Mouse (Mus musculus): ENCODE measurements at regions not wholly inside any gene's neighbourhood (a gene's known extent, or its start where the extent isn't known, plus 50 kb on each side); places are given as distances from the start of the nearest gene placed in this dataset.

- no peak for DNase-seq
Observed at GRCm38 (mm10) chr3:37872329-37872728, 148.0 kb upstream of the Gm5148 start.

DNA sequence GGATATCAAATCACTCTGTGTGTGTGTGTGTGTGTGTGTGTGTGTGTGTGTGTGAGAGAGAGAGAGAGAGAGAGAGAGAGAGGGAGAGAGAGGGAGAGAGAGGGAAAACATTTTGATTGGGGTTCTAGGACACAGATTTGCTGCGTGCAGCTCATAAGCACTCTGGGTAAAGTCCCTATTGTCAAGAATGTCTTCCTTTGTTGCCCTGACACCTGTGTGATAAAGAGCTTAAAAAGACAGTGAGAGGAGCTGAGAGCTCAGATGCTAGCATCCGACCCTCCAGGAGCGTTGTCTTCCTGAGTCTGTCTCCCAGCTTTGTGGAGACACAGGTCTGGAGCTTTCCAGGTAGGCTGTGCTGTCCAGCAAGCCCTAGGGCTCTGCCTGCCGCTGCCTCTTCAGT lies 146.8 kb upstream of the Gm5148 start:
- no peak for DNase-seq

DNA sequence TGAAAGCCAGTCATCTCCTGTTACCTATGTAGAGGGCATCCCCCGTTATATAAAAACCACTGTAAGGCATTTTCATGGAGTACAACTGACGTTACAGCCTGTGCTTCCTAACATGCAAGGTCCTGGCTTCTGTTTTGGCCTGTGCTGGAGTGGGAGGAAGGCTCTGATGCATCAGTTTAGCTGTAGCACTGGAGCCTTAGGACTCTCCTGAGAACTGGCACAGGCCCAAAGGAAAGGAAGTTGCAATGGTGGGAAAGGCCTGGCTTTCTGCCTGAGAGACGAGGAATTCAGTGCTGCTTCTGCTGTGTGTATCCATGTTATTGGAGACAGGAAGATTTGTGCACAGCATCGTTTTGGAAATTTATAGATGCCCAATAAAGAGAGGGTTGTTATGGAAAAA lies 144.2 kb upstream of the Gm5148 start:
- DNase-seq: no peak

GRCm38 (mm10) chr3:37862756-37863155 lies 138.5 kb upstream of the Gm5148 start:
- no peak for DNase-seq

DNA sequence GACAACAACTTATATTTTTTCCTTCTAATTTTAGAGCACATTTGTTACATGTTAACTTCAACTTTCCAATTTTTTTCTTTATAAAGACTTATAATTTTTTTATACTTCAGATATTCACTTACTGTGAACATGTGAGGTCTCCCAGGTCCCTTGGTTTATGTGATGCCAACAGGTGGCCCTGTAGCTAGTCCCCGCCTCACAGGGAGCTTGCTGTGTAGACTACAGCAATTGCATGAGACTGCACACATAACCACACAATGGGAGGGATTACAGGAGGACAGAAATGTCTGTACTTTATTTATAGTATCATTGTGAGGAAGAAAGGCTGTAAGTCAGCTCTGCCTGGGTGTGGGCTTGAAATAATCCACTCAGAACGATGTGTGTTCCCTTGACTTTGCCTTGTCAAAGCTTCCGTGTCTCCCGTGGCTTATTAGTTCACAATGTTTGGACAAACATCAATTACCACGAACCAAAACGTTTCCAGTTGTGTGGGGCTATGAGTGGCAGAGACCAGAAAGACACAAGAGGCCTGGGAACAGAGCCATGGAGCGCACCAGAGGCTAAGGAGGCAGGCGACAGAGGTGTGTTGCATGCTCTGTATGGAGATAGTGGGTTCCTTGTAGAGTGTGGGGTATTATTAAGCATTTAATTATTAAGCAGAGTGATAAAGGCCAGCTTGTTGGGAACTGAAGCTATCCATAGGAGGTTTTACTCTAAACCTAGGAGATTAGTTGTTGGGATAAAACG lies 136.6 kb upstream of the Gm5148 start:
- no peak for DNase-seq

DNA sequence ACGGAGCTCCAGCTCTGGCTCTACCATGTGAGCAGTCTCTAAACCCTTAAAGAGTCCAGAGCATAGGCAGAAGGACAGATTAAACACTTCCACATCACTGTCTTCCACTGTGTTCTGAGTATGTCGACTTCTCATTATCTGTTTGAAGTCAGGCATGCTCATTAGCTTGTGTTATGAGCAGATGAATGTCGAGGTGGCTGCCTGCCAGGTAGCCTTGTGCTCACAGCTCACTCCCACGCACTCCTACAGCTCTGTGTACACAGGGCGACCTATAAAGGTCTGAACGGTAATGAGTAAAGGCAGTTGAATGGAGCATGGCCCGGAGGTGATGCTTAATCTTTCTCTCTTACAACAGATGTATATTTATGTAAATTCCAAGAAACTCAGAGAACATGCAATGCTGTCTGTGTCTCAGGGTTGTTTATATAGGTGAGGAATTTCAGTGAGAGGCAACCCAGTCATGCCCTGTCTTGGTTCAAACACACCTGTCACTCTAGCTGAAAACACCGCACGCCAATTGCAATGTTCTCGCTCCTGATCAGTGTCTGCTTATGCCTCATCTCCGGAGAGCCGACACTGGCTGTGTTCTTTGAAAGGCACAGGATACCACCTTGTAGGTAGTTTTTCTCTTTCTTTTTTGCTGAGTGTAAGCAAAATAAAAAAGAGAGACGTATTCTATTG lies 135.9 kb upstream of the Gm5148 start:
- no peak for DNase-seq

DNA sequence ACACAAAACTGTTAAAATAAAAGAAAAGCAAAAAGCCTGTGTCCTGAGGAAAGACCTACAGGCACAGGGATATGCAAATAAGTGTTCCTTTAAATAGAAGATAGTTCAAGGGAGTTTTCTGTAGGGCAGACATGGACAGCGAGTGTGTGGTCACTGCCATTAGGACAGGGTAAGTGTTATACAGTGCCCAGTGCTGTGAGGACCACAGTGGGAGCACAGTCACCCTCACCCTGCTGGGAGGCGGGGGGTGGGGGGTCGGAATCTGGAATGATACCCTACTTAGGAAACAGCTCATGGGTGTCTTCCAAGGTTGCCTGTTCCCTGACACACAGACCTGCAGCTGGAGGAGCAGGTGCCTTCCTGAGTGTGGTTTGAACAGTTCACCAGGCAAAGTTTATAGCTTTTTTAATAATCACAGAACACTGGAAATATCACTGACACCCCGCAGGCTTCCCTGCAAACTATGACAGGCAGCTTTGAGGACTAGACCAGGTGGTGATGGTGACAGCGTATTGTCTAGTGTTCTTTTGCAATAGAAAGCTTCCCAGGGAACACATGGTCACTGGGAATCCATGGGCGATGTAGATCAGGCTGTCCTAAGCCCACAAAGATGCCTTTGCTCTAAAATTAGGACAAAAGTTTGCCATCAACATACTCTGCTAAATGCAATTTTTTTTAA lies 134.5 kb upstream of the Gm5148 start:
- DNase-seq: no peak

DNA sequence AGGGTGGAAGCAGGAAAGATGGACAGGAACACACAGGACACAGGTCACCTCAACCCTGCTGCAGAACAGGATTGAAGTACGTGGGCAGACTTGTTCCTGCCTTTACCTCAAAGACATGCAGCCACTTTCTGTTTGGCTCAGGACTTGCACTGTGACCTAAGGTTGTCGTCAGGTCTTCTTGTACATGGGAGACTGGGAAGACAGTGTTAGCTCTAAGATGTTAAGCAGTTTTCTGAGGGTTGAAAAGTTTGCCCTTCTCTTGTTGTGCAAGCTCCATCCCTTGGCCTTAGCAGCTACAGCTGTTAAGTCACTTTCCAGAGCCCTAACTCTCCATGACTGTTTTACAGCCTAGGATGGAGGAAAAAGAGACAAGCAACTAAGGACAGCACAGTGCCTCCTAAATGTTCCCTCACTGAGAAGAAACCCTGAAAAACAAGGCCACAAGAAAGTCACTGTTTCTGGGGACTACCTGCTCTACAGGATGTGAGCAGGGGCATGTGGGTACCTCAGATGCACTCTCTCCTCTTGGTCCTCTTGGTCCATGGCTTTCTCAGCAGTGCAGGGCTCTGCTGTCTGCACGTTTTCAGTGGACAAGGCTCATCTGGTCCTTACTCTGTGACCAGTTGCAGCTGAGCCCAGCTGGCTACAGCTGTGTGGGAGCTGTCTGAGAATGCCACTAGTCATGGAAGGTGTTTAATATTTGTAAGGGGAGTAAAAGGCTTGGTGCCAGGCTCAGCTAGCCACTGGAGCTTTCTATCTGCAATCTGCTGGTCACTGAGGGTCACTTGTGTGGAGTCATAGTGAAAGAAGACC lies 122.1 kb upstream of the Gm5148 start:
- no peak for DNase-seq

- no peak for DNase-seq
Observed at GRCm38 (mm10) chr3:37845313-37846023, 121.2 kb upstream of the Gm5148 start.

DNA sequence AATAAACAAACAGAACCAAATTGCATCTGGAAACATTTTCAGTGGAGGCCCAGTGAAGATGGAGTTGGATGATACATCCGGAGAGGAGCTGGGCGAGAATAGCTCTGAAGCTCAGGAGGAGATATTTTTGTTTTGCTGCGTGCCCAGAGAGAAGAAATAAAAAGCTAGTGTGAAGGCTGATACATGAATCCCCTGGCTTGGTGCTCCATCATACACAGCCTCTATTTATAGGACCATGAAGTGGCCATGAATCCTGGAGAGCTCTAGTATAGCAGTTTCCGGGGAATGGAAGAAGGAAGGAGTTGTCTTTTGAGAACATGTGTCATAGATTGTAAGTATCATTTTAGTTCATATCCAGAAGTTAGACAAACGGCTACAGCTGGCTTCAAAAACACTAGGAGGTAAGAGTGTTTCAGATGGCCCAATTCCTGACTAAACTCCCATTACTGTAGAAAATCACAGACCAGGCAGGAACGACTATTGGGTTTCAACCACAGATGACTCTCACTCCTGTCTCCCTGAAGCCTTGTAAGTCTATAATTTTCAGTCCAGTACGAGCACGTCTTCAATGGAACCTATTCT lies 120.5 kb upstream of the Gm5148 start:
- DNase-seq: no peak

GRCm38 (mm10) chr3:37842289-37842688 lies 118.0 kb upstream of the Gm5148 start:
- DNase-seq: no peak

GRCm38 (mm10) chr3:37838896-37839295 lies 114.6 kb upstream of the Gm5148 start:
- no peak for DNase-seq

DNA sequence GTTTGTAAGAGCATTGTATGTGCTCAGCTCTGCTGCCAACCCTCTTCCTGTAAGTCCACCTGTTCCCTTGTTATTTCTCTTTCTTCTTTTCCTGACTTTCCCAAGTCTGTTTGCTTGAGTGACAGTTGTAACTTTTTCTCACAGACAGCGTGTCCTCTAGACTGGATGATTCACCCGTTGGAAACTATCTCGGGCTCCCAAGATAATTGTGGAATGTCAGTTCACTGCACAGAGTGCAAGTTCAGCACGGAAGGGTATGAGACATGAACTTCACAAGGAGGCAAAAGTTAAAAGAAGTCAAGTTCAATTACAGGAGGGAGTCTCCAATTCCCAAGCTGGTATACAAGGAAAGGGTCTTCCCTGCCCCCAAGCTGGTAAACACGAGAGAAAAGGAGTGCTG lies 112.5 kb upstream of the Gm5148 start:
- no peak for DNase-seq

- DNase-seq: no peak
Observed at GRCm38 (mm10) chr3:37835687-37836086, 111.4 kb upstream of the Gm5148 start.

DNA sequence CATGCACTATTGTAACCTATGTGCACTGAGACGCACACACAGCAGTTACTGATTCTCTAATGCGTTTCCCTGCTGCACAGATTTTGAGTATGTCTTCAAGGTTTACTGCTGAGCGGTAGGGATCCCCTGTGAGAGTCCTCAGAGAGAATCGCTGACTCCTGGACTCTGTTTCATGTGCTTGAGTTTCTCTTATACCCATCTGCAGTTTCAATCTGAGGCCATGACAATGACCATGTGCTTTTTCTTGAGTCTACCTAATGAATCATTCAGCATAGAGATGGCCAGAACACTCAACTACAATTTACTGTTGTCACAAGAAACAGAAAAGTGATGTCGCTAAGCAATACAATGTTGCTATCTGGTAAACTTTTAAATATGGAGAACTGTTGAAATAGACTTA lies 110.8 kb upstream of the Gm5148 start:
- DNase-seq: no peak

DNA sequence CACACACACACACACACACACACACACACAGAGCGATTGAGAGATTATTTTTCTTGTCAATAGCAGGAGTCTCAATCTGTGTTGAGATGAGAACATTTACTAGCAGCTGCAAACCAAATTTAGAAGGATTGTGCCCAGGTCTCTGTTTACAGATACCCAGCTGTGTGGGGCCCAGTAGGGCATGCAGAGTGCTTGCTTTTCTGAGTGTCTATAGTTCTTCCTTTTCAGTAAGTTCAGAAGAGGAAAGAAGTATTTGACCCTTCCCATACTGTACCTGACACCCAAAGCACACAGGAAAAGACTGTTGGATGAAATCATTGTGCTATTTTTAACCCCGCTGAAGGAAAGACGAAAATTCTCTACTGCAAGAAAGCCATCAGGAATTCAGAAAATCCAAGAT lies 110.3 kb upstream of the Gm5148 start:
- DNase-seq: no peak

GRCm38 (mm10) chr3:37833387-37833786 lies 109.1 kb upstream of the Gm5148 start:
- DNase-seq: no peak

GRCm38 (mm10) chr3:37827546-37827945 lies 103.3 kb upstream of the Gm5148 start:
- no peak for DNase-seq

GRCm38 (mm10) chr3:37825602-37826001 lies 101.3 kb upstream of the Gm5148 start:
- no peak for DNase-seq

DNA sequence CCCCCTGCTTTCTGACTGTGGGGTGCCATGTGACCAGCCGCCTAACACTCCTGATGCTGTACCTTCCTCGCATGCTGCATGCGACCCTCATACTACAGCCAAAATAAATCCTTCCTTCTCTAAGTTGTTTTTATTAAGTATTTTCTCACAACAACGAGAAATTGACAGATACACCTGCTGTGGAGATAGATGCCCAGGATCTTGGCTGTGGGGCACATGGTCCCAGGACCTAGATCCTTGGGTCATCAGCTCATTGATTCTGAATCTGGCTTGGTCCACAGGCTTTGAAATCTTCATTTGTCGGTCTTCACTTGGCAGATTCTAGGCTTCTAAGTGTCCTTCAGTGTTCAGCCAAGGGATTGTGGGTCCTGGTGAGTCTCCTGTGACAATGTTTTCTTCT lies 100.4 kb upstream of the Gm5148 start:
- no peak for DNase-seq

DNA sequence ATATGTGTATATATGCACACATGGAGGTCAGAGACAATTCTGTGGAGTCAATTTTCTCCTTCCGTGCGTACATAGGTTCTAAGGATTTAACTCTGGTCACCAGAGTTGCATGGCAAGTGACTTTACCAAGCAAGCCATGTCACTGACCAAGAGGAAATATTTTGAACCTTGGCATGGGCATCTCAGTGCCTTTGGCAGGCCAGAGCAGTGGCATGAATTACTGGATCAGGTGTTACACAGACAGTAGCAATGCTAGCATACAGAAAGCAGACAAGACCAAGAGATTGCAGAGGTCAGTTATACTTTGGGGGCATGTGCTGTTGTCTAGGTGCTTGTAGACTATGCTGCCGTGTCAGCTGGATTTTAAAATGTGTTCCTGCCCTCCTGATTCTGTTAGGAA lies 95.2 kb upstream of the Gm5148 start:
- no peak for DNase-seq

GRCm38 (mm10) chr3:37817434-37817805 lies 93.1 kb upstream of the Gm5148 start:
- DNase-seq: no peak

Data from thymus, postnatal 36 days (tissue).